Mouse (Mus musculus) kidney, adult 9 months (tissue): ENCODE results near the gene Wdr38.
A peak's percentile ranks its signal among the peaks of the same experiment; 100 is the strongest.

Experiments
- DNase-seq: peaks from one replicate; pipeline ENCODE4 v3.0.0; 2022

The Wdr38 gene

GRCm38 (mm10) chr2:38997386-38998374 is at the start of gene Wdr38:
TSS of gene Wdr38 (plus strand) at chr2:38997476.
- DNase-seq: peak; percentile 94

GRCm38 (mm10) chr2:38947566-38947965 is 49.7 kb upstream of the Wdr38 start:
- DNase-seq: peak; percentile 33

- peak; percentile 75 for DNase-seq
These were observed 47.0 kb upstream of the Wdr38 start for GRCm38 (mm10) chr2:38950281-38950719.

- DNase-seq: peak; percentile 26
These were observed 44.0 kb upstream of the Wdr38 start for GRCm38 (mm10) chr2:38953152-38953883.

- DNase-seq: no peak
These were observed 41.2 kb upstream of the Wdr38 start for GRCm38 (mm10) chr2:38956062-38956461.

- DNase-seq: no peak
These were observed 39.5 kb upstream of the Wdr38 start for GRCm38 (mm10) chr2:38957671-38958223.

GRCm38 (mm10) chr2:38964198-38964597 is 33.1 kb upstream of the Wdr38 start:
- DNase-seq: no peak

GRCm38 (mm10) chr2:38969650-38970049 is 27.6 kb upstream of the Wdr38 start:
- DNase-seq: no peak

GRCm38 (mm10) chr2:38970057-38970456 is 27.2 kb upstream of the Wdr38 start:
- no peak for DNase-seq

- DNase-seq: no peak
These were observed 24.1 kb upstream of the Wdr38 start for GRCm38 (mm10) chr2:38973223-38973622.

- DNase-seq: no peak
These were observed 23.6 kb upstream of the Wdr38 start for GRCm38 (mm10) chr2:38973701-38974100.

- DNase-seq: no peak
These were observed 23.1 kb upstream of the Wdr38 start for GRCm38 (mm10) chr2:38974171-38974570.

- DNase-seq: no peak
These were observed 22.1 kb upstream of the Wdr38 start for GRCm38 (mm10) chr2:38975181-38975580.

GRCm38 (mm10) chr2:38975941-38976805 is 21.1 kb upstream of the Wdr38 start:
- DNase-seq: no peak

GRCm38 (mm10) chr2:38977837-38978236 is 19.4 kb upstream of the Wdr38 start:
- no peak for DNase-seq

- DNase-seq: no peak
These were observed 13.8 kb upstream of the Wdr38 start for GRCm38 (mm10) chr2:38983456-38983855.

- peak; percentile 32 for DNase-seq
These were observed 10.7 kb upstream of the Wdr38 start for GRCm38 (mm10) chr2:38986580-38986979.

- no peak for DNase-seq
These were observed 9.9 kb upstream of the Wdr38 start for GRCm38 (mm10) chr2:38987371-38987770.

- DNase-seq: no peak
These were observed 9.3 kb upstream of the Wdr38 start for GRCm38 (mm10) chr2:38987803-38988510.

GRCm38 (mm10) chr2:38988929-38989328 is 8.3 kb upstream of the Wdr38 start:
- DNase-seq: no peak

GRCm38 (mm10) chr2:38992004-38992403 is 5.3 kb upstream of the Wdr38 start:
- DNase-seq: no peak

GRCm38 (mm10) chr2:38992452-38992851 is 4.8 kb upstream of the Wdr38 start:
- peak; percentile 35 for DNase-seq
